Mouse (Mus musculus): ENCODE measurements around the gene Ltbp2. TPM values are rescaled to one million over a fixed set of nuclear protein-coding genes. Genes with fewer than 3 reads are reported as not detected.

Ltbp2 gene
- polyA plus RNA-seq, 2 experiments from 2014 or later: not detected

DNA sequence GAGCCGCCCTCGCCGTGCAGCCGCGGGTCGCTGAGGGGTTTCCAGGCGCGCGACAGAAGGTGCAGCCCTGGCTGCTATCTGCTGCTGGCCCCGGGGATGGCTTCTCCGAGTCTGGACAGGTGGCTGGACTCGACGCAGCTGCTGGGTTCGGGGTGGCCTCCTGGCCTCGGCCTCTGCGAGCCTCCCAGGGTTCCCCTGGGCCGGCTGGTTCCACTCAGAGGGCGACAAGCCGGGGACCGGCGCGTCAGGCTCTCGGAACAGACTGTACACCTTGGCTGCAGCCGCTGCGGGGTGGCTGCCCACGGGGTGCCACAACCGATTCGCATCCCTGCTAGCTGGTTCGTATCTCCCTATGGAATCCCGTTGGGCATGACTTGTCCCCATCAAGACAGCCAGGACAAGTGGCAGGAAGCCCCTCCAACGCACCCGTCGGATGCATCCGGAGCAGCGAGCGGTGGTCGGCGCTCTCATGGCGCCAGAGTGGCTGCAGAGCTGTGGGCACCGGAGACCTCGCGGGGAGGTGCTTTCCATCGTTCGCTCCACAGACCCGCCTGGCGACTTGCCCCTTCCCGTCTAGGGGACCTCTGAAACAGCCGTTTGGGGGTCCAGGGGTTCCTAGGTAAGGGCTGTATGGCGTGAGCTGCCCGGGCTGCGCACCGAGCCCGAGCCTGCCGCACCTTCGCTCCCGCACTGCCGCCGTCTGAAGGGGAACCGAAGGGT lies 411 bp downstream of the Ltbp2 start:
- ATAC-seq: no peak

GRCm38 (mm10) chr12:84873434-84873833 lies 2.9 kb downstream of the Ltbp2 start:
- ATAC-seq: no peak

- ATAC-seq: no peak
These were observed 4.0 kb downstream of the Ltbp2 start for GRCm38 (mm10) chr12:84872310-84872709.

DNA sequence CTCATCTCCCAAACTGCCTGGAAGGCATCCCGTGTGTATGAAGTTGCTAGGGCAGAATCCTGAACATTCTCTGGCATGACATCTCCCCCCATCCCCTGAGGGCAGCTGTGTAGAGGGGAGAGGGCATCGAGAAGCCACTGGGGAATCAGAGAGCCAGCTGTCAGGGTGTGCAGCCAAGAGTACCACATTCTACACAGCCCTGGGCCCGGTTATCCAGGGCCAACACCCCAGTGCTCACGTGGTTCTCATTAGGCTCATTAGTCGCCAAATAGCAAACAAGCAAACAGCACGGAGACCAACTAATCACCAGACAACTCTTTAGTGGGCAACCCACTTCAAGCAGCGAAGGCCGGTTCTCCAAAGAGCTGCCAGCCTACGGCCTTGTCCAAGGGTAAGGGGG lies 10.9 kb downstream of the Ltbp2 start:
- no peak for ATAC-seq

- no peak for ATAC-seq
These were observed 11.5 kb downstream of the Ltbp2 start for GRCm38 (mm10) chr12:84864801-84865200.

DNA sequence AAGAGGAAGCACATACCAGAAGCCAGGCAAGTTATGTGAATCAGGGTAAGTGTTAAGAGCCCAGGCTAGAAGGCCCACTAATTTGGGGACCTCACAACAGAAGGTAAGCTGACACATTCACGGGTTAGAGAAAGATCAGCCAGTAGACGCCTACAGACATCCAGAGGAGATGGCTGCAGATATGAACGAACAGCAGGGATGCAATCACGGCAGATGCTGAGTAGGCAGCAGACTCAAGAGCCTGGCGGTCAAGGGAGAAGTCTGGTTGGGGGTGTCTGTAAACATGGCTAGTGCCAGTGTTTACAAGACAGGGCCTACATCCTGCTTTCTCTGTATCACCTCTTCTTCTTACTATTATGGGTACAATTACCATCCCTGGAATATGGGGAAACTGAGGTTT lies 13.1 kb downstream of the Ltbp2 start:
- no peak for ATAC-seq

DNA sequence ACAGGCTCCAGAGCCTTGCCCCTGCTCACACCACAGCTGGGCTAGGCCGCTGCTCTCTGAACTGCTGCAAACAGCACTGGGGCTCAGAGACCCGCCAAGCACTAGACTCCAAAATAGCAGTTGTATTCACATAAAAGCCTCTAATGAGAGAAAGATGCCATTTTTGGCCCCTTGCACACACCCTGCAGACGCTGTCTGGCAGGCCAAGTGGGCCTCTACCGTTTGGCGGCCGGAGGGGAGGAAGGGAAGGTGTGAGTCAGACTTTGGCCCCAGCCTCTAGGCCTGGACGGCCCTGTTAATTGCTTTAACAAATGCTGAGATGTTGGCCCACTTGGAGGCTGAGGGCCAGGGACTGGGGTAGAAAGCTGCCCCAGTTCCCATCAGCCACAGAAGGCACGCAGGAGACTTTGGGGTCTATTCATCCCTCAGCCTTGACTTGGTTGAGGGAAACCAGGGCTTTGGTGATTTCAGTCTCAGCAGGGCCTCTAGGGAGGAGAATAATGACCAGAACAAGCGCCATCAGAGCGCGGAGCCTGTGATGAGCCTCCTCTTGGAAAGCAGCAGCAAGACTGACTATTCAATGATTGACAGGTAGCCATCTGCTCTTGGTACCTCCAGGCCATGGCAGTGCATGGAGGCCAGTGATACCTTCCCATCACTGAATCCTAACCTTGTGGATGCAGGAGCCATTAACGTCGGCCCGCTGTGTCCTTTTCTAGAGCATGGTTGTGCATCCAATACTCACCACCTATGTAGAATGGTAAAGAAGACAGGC lies 14.0 kb downstream of the Ltbp2 start:
- no peak for ATAC-seq

GRCm38 (mm10) chr12:84858149-84859113 lies 17.9 kb downstream of the Ltbp2 start:
- no peak for ATAC-seq

- ATAC-seq: no peak
These were observed 18.6 kb downstream of the Ltbp2 start for GRCm38 (mm10) chr12:84857706-84858105.

DNA sequence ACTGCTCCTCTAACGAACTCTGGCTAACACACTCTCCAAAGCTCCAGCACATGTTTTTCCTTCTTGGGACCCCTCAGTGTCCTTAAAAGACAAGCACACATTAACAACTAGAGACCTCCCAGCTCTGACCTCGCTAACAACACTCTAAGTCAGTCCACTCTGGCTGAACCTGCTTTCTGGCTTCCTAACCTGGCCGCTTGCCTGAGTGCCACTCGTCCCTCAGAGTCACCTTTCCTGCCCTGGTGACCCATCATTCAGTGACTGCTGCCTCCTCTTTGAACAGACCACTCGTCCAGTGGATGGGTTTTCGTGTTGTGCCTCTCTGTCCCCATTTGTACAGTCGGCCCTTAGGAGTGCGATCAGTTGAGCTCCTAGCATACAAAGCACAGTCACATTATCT lies 19.8 kb downstream of the Ltbp2 start:
- no peak for ATAC-seq

DNA sequence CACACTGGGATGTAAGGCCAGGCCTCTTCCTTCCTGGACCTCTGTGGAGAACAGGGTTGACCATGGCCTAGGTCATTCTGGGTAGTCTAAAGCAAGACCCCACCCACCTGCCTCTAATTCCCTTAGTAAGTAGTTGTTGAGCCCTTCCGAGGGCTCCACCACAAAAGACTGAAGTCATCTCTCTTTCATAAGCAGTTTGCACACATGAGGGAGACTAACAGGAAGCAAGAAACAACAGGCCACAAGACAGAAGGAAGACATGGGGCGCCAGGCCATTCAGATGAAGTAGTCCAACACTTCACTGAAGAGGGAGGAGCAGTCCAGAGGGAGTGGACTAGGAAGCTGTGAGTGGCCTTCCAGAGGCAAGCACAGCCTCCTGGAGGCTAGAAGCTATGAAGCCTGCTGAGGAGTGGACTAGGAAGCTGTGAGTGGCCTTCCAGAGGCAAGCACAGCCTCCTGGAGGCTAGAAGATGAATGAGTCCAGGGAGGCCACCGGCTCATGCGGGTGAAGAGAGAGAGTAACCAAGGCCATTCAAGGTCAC lies 21.2 kb downstream of the Ltbp2 start:
- no peak for ATAC-seq

DNA sequence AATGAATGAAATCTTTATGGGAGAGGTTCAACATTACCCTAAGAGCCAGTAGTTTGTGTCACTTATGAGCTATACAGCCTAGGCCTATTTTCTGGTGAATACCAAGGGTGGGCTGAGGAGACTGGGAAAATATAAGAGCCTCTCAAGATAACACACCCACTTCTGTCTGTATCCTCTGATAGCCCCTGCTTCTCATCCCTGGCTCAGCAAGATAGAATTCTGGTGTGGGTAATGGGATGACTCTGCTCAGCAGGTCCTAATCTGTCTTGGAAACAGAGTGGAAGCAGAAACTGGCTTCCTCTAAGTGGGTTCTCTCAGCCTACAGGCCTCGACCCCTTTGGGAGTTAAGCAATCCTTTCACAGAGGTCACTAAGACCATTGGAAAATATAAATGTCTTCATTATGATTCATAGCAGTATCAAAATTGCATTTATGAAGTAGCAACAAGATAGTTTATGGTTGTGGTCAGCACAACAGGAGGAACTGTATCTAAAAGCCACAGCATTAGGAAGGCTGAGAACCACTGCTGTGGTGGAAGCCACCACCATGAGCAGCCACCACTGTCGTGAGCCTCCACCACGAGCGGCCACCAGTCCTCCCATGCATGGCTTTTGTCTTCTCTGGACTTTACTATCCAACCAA lies 21.8 kb downstream of the Ltbp2 start:
- no peak for ATAC-seq

DNA sequence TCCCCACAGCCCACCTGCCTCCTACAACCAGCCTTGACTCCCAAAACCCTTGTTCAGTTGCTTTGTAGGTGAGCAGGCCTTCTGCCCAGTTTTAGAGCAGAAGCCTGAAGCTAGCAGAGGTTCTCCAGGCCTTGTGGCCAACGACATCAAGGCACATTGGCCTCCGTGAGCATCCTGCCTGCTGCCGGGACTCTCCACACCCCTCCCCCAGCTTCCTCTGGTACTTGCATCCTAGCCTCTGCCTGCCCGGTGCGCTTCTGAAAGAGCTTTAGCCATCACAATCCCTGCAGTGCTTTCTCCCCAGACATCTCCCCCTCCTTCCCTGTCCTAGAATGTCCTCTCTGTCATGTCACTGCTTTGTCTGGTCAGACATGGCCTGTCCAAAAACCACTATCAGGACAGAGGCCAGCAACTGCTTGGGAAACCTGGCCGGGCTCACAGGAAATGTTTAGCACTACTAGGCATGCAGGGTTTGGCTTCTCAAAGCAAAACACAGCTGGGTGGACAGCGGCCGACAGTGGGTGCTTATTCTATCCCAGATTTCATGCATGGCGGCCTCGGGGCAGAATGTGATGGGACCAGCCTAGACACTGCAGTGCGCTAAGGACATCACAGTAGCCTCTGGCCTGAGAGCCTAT lies 24.8 kb downstream of the Ltbp2 start:
- peak; percentile 49 for ATAC-seq

GRCm38 (mm10) chr12:84847882-84848281 lies 28.4 kb downstream of the Ltbp2 start:
- ATAC-seq: no peak

GRCm38 (mm10) chr12:84847480-84847879 lies 28.9 kb downstream of the Ltbp2 start:
- no peak for ATAC-seq

- no peak for ATAC-seq
These were observed 29.7 kb downstream of the Ltbp2 start for GRCm38 (mm10) chr12:84846594-84847014.

GRCm38 (mm10) chr12:84842706-84843105 lies 33.6 kb downstream of the Ltbp2 start:
- ATAC-seq: no peak

DNA sequence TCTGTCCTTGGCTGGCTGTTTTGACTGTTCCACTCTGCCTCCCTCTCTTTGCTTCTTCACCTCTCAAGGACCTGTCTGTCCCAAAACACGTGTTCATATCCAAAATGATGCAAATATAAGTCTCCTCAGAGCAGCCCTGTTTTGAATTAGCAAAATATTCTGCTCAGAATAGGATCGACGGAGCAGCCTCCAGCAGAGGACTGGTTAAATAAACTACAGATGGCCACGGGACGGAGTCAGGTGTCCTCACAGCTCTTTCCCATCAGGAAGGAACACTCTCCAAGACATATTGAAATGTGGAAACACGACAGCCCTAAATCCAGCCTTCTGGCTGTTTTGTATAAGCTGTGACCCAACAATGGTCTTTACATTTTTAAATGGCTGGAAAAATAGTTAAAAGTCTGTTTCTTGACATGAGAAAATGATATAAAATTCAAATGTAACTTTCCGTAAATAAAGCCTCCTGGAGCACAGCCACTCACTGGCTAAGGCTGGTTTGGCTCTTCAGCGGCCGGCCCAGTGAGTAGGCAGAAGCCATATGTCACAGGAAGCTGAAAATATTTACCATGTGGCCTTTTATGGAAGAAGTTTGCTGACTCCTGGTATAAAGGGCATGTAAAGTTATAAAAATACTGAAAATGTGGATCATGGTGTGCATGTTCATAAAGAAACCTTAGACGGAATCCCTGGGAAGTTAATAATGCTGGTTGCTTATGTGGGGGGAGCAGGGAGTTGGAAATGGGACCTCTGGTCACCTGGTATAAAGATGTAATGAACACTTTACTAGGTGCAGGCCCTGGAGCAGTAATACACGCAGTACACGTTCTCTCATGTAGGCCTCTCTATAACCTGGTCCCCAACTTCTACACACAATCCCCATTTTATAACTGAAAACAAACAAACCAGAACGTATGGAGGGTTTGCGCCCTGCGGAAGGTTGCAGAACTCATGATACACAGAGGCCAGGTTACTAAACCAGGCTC lies 34.9 kb downstream of the Ltbp2 start:
- no peak for ATAC-seq

DNA sequence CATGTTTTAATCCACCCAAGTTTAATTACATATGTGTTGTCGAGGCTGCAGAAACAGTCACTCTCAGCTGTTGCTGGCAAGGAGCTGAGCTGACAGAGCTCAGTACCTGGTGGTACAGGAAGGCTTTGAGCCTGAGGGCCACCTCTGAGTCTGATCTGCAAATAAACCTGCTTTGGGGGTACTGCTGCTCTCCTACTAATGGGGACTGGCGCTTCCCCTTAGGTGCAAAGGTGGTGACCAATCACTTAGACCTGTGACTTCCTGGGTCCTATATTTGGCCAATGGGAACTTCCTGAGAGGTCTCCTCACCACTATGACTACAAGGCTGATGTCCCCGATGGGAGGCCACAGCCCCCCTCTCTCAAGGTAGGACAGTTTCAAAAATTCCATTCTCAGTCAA lies 35.6 kb downstream of the Ltbp2 start:
- ATAC-seq: no peak

GRCm38 (mm10) chr12:84839965-84840364 lies 36.4 kb downstream of the Ltbp2 start:
- no peak for ATAC-seq

Data from CD4-positive, CD25-positive, alpha-beta regulatory T cell, adult 4 months (primary cell).